Mouse (Mus musculus): Measurements from ENCODE around the gene Amigo2.

DNA sequence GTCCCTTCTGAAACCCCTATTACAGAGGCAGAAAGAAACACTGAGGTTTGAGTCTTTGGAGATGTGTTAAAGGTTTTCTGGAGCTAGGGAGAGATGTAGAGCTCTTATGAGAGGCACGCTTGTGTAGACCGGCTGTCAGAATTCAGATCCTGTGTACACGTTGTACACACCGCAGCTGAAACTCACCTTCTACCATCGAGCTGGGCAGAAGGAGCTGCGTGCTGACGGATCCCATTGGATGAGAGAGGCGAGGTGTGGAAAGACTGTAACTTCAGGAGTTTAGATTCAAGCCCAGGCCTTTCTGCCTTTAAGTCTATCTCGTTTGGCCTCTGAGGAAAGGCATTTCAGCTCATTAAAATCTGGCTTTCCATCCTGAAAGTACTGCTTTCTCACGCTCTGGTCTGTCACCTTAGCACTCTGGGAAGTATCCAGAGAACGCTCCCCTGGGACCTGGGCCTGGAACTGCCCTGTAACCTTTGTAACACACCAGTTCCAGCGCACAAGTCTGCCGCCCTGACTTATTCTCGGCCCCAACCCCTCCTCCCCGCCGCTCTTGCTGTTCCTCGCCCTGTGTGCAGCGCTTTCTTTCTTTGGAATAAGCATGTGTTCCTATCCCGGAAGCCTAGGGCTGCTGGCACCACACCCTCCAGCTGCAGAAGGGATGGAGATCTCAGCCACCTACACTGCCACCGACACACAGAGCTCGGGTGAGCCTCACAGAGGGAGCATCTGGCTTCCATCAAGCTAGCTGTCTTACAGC lies 44.4 kb upstream of the Amigo2 start:
- TF ChIP-seq CTCF (IDR thresholded peaks at IDR 0.05; ENCODE audit: low read depth, low read length) (no peak), POLR2A (IDR thresholded peaks at IDR 0.05; ENCODE audit: extremely low read depth, insufficient read depth, low read length) (no peak)

All from liver, adult 2 months (tissue).